Mouse (Mus musculus) ES-E14 (cell line): ENCODE measurements around the gene U2surp. TPM values are rescaled to one million over a fixed set of nuclear protein-coding genes. Genes with fewer than 3 reads are reported as not detected.
"Not testable (repeated sequence)": the region's sequence is repeated elsewhere in the genome, so short reads cannot be mapped to it uniquely, and the experiment has no call there.

Experiments
- DNase-seq: peaks from one replicate; pipeline ENCODE4 v3.0.0-alpha.2; 2013; ENCODE audit warnings: low read depth, low spot score
- H3K27ac ChIP-seq: 2 replicates; pipeline ENCODE4 v1.5.1; 2012; ENCODE audit warnings: low read depth, mild to moderate bottlenecking, low read length, moderate library complexity, mixed read lengths; ENCODE audit not compliant: poor library complexity, insufficient read depth, severe bottlenecking
- H3K36me3 ChIP-seq: 2 replicates; pipeline ENCODE4 v1.6.1; 2012; ENCODE audit warnings: mild to moderate bottlenecking, low read length, moderate library complexity, mixed read lengths; ENCODE audit not compliant: control insufficient read depth, poor library complexity, insufficient read depth, severe bottlenecking
- H3K4me1 ChIP-seq, 2 experiments: fragments of 150-350 bp in 1 of 2; sonication (generic) in 1 of 2; 2 replicates each; pipeline ENCODE4 v1.6.1; 2012; ENCODE audit warnings: low read length in 2 of 2, mild to moderate bottlenecking in 1 of 2, mixed read lengths in 1 of 2; ENCODE audit not compliant: control insufficient read depth in 2 of 2, insufficient read depth in 2 of 2, poor library complexity in 1 of 2
- H3K4me3 ChIP-seq, 2 experiments: fragments of 150-350 bp in 1 of 2; sonication (generic) in 1 of 2; 2 replicates each; pipeline ENCODE4 v1.5.1; 2012; ENCODE audit warnings: low read length in 2 of 2, low read depth in 1 of 2, mild to moderate bottlenecking in 1 of 2, mixed read lengths in 1 of 2; ENCODE audit not compliant: insufficient read depth in 1 of 2, poor library complexity in 1 of 2, severe bottlenecking in 1 of 2
- H3K9ac ChIP-seq: 2 replicates; pipeline ENCODE4 v1.6.1; 2012; ENCODE audit warnings: low read depth, mild to moderate bottlenecking, low read length, mixed read lengths; ENCODE audit not compliant: poor library complexity, insufficient read depth, severe bottlenecking
- H3K9me3 ChIP-seq: fragments of 150-350 bp; sonication (generic); 2 replicates; pipeline ENCODE4 v1.6.1; 2012; ENCODE audit warnings: low read depth, mild to moderate bottlenecking, low read length; ENCODE audit not compliant: control insufficient read depth, insufficient read depth
- CHD2 ChIP-seq: IDR thresholded peaks from 2 replicates; pipeline ENCODE4 v1.6.1; 2014; ENCODE audit warnings: mild to moderate bottlenecking, low read depth, low read length, inconsistent platforms
- HCFC1 ChIP-seq: IDR thresholded peaks from 2 replicates; pipeline ENCODE4 v1.6.1; 2012; ENCODE audit warnings: low read length, inconsistent platforms, borderline replicate concordance; ENCODE audit not compliant: insufficient read depth
- MAFK ChIP-seq: IDR thresholded peaks from 2 replicates; pipeline ENCODE4 v1.6.1; 2014; ENCODE audit warnings: mild to moderate bottlenecking, low read depth, low read length, inconsistent platforms; ENCODE audit not compliant: insufficient read depth
- ZC3H11A ChIP-seq: IDR thresholded peaks from 2 replicates; pipeline ENCODE4 v1.6.1; 2012; ENCODE audit warnings: low read depth, mild to moderate bottlenecking, inconsistent platforms, low read length, borderline replicate concordance
- ZNF384 ChIP-seq: IDR thresholded peaks from 2 replicates; pipeline ENCODE4 v1.6.1; 2012; ENCODE audit warnings: low read depth, low read length, inconsistent platforms
- in situ Hi-C, 2 experiments: fragments of 600-800 bp; cut with MboI; formaldehyde crosslinking; loops; one replicate each; pipeline ENCODE4 v1.15.1; 2025; ENCODE audit warnings: low sequenced_read_pairs in 2 of 2, inconsistent platforms in 1 of 2; ENCODE audit not compliant: unreplicated experiment in 2 of 2
- total RNA-seq: library from RNA; depleted of rRNA; stranded (reverse); fragments of 300-350 nt; gene quantifications from 2 replicates; pipeline ENCODE4 v1.2.3, GENCODE M21; 2012

The U2surp gene
- total RNA-seq, 1 experiment: 95.3 TPM

DNA sequence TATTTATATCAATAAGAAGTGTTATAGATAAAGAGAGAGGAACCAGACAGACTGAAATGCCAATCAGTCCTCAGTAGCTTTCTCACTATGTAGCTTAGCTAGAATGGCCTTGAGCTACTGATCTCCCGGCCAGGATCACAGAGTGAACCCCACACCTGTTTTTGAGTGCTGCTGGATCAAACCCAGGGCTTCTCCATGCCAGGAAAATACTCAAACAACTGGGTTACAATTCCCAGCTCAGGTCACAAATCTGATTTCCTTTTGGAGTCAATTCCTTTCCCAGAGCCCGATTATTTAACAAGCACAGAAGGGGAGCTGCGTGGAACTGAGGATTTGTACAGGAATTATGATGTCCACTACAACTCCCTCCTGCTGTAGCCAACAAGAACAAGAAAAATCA lies 31.8 kb downstream of the U2surp start:
- no peak for TF ChIP-seq HCFC1
- no peak for TF ChIP-seq ZC3H11A
- no peak for TF ChIP-seq ZNF384
- TF ChIP-seq CHD2: no peak
- TF ChIP-seq MAFK: no peak
- Histone ChIP-seq H3K36me3 (peaks cover 8% of the 10 kb centered on the region), H3K4me3 (no peak overlapping the region), H3K27ac (no peak overlapping the region), H3K9ac (no peak overlapping the region), H3K4me1 (no peaks in the 10 kb centered on the region), H3K9me3 (no peaks in the 10 kb centered on the region)
- DNase-seq: no peak
- in situ Hi-C loops: no loop called here

DNA sequence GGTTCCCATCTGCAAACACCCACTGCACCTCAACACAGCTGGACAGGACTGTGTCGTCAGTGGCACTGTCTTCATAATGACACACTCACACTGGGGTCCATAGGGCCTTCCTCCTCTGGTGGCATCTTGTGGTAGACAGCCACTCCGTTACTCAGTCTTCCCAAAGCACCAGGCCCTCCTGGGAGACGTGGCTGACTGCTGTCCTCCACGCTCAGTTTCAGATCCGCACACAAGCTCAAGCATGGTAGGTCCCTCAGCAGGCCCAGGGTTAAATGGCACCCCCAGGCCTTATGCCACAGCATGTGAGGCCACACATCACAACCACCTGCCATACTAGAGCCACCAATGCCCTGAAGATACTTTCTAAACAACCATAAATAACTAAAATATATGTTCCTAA lies 33.4 kb downstream of the U2surp start:
- in situ Hi-C loops: no loop called here
- Histone ChIP-seq H3K9me3 (no peaks in the 10 kb centered on the region), H3K4me3 (no peak overlapping the region), H3K27ac (no peak overlapping the region), H3K36me3 (peaks cover 10% of the 10 kb centered on the region), H3K9ac (no peak overlapping the region), H3K4me1 (no peaks in the 10 kb centered on the region)
- no peak for DNase-seq
- no peak for TF ChIP-seq ZC3H11A

- peak; percentile 31 for DNase-seq
Measured at GRCm38 (mm10) chr9:95472926-95473325, 38.9 kb downstream of the U2surp start.

GRCm38 (mm10) chr9:95469011-95469576 lies 42.7 kb downstream of the U2surp start:
- H3K27ac ChIP-seq, H3K4me3 ChIP-seq, H3K9ac ChIP-seq, in situ Hi-C loops, DNase-seq, H3K9me3 ChIP-seq, H3K4me1 ChIP-seq: not testable (repeated sequence)
- TF ChIP-seq CHD2: 0 out of 2 replicates have a peak, but pooled peaks have one; percentile 60
- peaks cover 24% of the 10 kb centered on the region for H3K36me3 ChIP-seq

More at GRCm38 (mm10) chr9:95472926-95473325, 38.9 kb downstream of the U2surp start:
- Histone ChIP-seq H3K9me3 (no peaks in the 10 kb centered on the region), H3K27ac (no peak overlapping the region), H3K9ac (no peak overlapping the region), H3K36me3 (peaks cover 21% of the 10 kb centered on the region), H3K4me3 (no peak overlapping the region), H3K4me1 (no peaks in the 10 kb centered on the region)
- in situ Hi-C loops: no loop called here
- TF ChIP-seq HCFC1 (no peak), ZC3H11A (no peak), ZNF384 (no peak), CHD2 (no peak), MAFK (no peak)

DNA sequence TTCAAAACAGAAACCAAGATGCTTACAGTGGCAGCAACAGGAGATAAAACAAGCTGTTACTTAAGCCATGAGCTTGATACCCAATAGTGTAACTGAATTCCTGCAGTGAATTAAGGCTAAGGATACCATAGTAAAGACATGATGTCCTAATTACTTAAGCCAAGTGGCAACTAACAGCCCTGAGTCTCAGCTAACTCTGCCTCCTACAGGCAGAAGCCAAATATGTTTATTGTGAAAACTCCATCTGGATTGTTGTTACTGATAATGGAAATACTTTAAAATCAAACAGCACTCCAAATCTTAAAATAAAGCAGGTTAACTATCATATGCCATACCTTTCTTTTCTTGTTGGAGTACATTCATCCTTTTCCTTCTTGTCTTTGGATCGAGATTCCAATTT lies 47.8 kb downstream of the U2surp start:
- no peak for DNase-seq
- H3K36me3 ChIP-seq: peaks cover 23% of the 10 kb centered on the region

More for the DNA sequence above, 47.8 kb downstream of the U2surp start:
- no peak overlapping the region for H3K27ac ChIP-seq
- in situ Hi-C loops: no loop called here
- H3K4me3 ChIP-seq: no peak overlapping the region
- H3K4me1 ChIP-seq: no peaks in the 10 kb centered on the region
- no peaks in the 10 kb centered on the region for H3K9me3 ChIP-seq
- H3K9ac ChIP-seq: no peak overlapping the region
- TF ChIP-seq ZC3H11A (no peak), CHD2 (no peak), MAFK (no peak), HCFC1 (no peak), ZNF384 (no peak)
